In genomic region chr4:144875576-144876093, GRCm38 (mm10) we compare ENCODE assay signal across 27 mouse cellular contexts. TPM values are rescaled to one million over a fixed set of nuclear protein-coding genes. Genes with fewer than 3 reads are reported as not detected.
DNase-seq lines count a peak whose midpoint lies in the region; ATAC-seq and TF ChIP-seq lines count a peak whose summit lies in the region.
"Had no signal": no experiment of that assay in that cellular context is flagged by ENCODE, and none has a peak within 500 bp of the region (broad histone marks: within the 10 kb centered on the region; RNA-seq: fewer than 3 reads in every experiment).

No protein-coding gene starts in this region.

- TF ChIP-seq CTCF in gastrocnemius, adult 2 months (IDR thresholded peaks at IDR 0.05), result no peak
- no peak for TF ChIP-seq CTCF in kidney, adult 2 months (conservative IDR thresholded peaks at IDR 0.05; ENCODE audit: insufficient read depth, insufficient read length, low read depth, low read length)
- no peak for TF ChIP-seq CTCF in kidney, postnatal 0 days (IDR thresholded peaks at IDR 0.05; ENCODE audit: low read depth)

- H3K4me3 ChIP-seq in gastrocnemius, adult 2 months, result no peak overlapping the region
- no peak overlapping the region for H3K4me3 ChIP-seq in kidney, adult 2 months (ENCODE audit: insufficient read depth, low read depth, low read length)
- no peak overlapping the region for H3K4me3 ChIP-seq in kidney, postnatal 0 days (replicated peaks; ENCODE audit: low read depth, low read length)
- H3K4me3 ChIP-seq: forebrain, embryonic 13.5 days; heart, adult 2 months; hindbrain, embryonic 12.5 days; layer of hippocampus, adult 2 months; left cerebral cortex, adult 2 months; liver, embryonic 12.5 days; midbrain, embryonic 10.5 days; midbrain, embryonic 15.5 days had no signal

- H3K9ac ChIP-seq in kidney, postnatal 0 days (ENCODE audit: low read depth, low read length), result no peak overlapping the region
- H3K9ac ChIP-seq: forebrain, embryonic 13.5 days; hindbrain, embryonic 12.5 days; liver, embryonic 12.5 days; liver, postnatal 0 days; midbrain, embryonic 15.5 days had no signal

- no peaks in the 10 kb centered on the region for H3K4me1 ChIP-seq in kidney, adult 2 months (ENCODE audit: control insufficient read depth, insufficient read depth, low read length)
- no peaks in the 10 kb centered on the region for H3K4me1 ChIP-seq in kidney, postnatal 0 days (replicated peaks; ENCODE audit: insufficient read depth, low read length)
- H3K4me1 ChIP-seq: forebrain, embryonic 13.5 days; hindbrain, embryonic 12.5 days; liver, embryonic 12.5 days; midbrain, embryonic 10.5 days; midbrain, embryonic 15.5 days had no signal

- no peak for TF ChIP-seq POLR2A in kidney, adult 2 months (IDR thresholded peaks at IDR 0.05; ENCODE audit: low read depth, low read length)

- peak overlapping the region; percentile 31; the same call in 1 of the 2 replicates for H3K27ac ChIP-seq in gastrocnemius, adult 2 months
- H3K27ac ChIP-seq in kidney, adult 2 months (ENCODE audit: insufficient read depth, low read depth, low read length), result no peak overlapping the region
- H3K27ac ChIP-seq in kidney, postnatal 0 days, result no peak overlapping the region
- H3K27ac ChIP-seq: forebrain, embryonic 13.5 days; heart, adult 2 months; hindbrain, embryonic 12.5 days; hindbrain, postnatal 0 days; layer of hippocampus, adult 2 months; left cerebral cortex, adult 2 months; liver, embryonic 12.5 days; midbrain, embryonic 10.5 days; midbrain, embryonic 15.5 days had no signal

- 66% methylated on average over 2 of the region's 2 CpGs for WGBS in kidney, adult 2 months
- WGBS in kidney, postnatal 0 days, result 62% methylated on average over 2 of the region's 2 CpGs

- DNase-seq in gastrocnemius, adult 2 months, result no peak
- no peak for DNase-seq in gastrocnemius, postnatal 10 days
- peak; percentile 50 for DNase-seq in kidney, adult 2 months
- no peak for DNase-seq in kidney, postnatal 10 days
- DNase-seq in kidney, postnatal 0 days (ENCODE audit: low spot score), result peak; percentile 51
- DNase-seq in kidney, postnatal 4 days, result no peak
- peak; percentile 56 for DNase-seq in NIH3T3 (ENCODE audit: low read depth)
- DNase-seq: adrenal gland, postnatal 36 days; cerebellum, adult 18-20 months; cerebellum, postnatal 10 days; gastrocnemius, postnatal 25 days; heart, postnatal 14 days; liver, postnatal 0 days; thymus, adult 2 months; thymus, postnatal 36 days had no signal

- H3K9me3 ChIP-seq in kidney, postnatal 0 days (replicated peaks; ENCODE audit: low read length), result no peaks in the 10 kb centered on the region
- H3K9me3 ChIP-seq: forebrain, embryonic 13.5 days; G1E; hindbrain, embryonic 12.5 days; liver, embryonic 12.5 days; midbrain, embryonic 10.5 days; midbrain, embryonic 15.5 days had no signal

- no peaks in the 10 kb centered on the region for H3K27me3 ChIP-seq in kidney, adult 2 months (replicated peaks; ENCODE audit: control insufficient read depth, insufficient read depth, low read length)
- H3K27me3 ChIP-seq in kidney, postnatal 0 days (ENCODE audit: insufficient read depth, low read length), result no peaks in the 10 kb centered on the region
- H3K27me3 ChIP-seq: forebrain, embryonic 13.5 days; hindbrain, embryonic 12.5 days; liver, embryonic 12.5 days; midbrain, embryonic 15.5 days had no signal

- no peak for ATAC-seq in kidney, postnatal 0 days (replicated peaks; ENCODE audit: low FRiP score, low read depth)
- ATAC-seq in megakaryocyte progenitor cell, adult 5-6 weeks (replicated peaks; ENCODE audit: poor library complexity), result no peak
- ATAC-seq: forebrain, embryonic 13.5 days; hindbrain, postnatal 0 days; intestine, postnatal 0 days; liver, embryonic 12.5 days; liver, postnatal 0 days; midbrain, embryonic 15.5 days had no signal

- no peaks in the 10 kb centered on the region for H3K36me3 ChIP-seq in kidney, adult 2 months (ENCODE audit: control insufficient read depth, insufficient read depth, low read length)
- no peaks in the 10 kb centered on the region for H3K36me3 ChIP-seq in kidney, postnatal 0 days (ENCODE audit: insufficient read depth, low read length)
- H3K36me3 ChIP-seq: G1E; hindbrain, embryonic 12.5 days; liver, embryonic 12.5 days; midbrain, embryonic 10.5 days; midbrain, embryonic 15.5 days had no signal

- intact Hi-C loops in gastrocnemius, adult 2 months (cut with DNase I), result loop anchor here (10.0 kb wide), 2 partner anchors 111 to 419 kb away; no protein-coding TSS in a partner anchor

- H3K4me2 ChIP-seq in kidney, postnatal 0 days (ENCODE audit: low read length), result no peak overlapping the region
- H3K4me2 ChIP-seq: forebrain, embryonic 13.5 days; hindbrain, embryonic 12.5 days; liver, embryonic 12.5 days; midbrain, embryonic 15.5 days had no signal

RNA-seq across cellular contexts. Expression of gene Dhrs3, which starts 17.0 kb away (rescaled TPM):
- total RNA-seq in gastrocnemius, adult 2 months (2021), result 10 to 100 TPM; 59.5 to 63.7 TPM
- 10 to 100 TPM; 39.3 to 39.8 TPM for total RNA-seq in gastrocnemius, postnatal 10 days (2021)
- polyA plus RNA-seq in kidney, adult 2 months (2012; rRNA removed), result 322 and 340 TPM in 2 replicates
- polyA plus RNA-seq in kidney, postnatal 0 days (2015; fragmentation: Nextera tagmentation; extraction: Ambion mirVana), result 199 and 233 TPM in 2 replicates
- total RNA-seq in megakaryocyte progenitor cell, adult 5-6 weeks (2015), result 18.2 and 30.9 TPM in 2 replicates
- 26.4 and 27.2 TPM in 2 replicates for total RNA-seq in megakaryocyte progenitor cell, adult 5-6 weeks (2017)

Comparison
In these comparisons a context has a peak if more than half of its experiments do, and no peak if none do; other contexts are left out.
1. DNase-seq: peak in kidney, adult 2 months (single experiment), kidney, postnatal 0 days (single experiment) and NIH3T3 (single experiment); none in gastrocnemius, adult 2 months (single experiment), gastrocnemius, postnatal 10 days (single experiment), kidney, postnatal 10 days (single experiment) and kidney, postnatal 4 days (0 of 2).